Mouse (Mus musculus): Measurements from ENCODE around the gene Sytl3. TPM values are rescaled to one million over a fixed set of nuclear protein-coding genes. Genes with fewer than 3 reads are reported as not detected.

Gene Sytl3
- total and polyA plus RNA-seq, 3 experiments: 27.6 to 73.2 (median 59.3) TPM

DNA sequence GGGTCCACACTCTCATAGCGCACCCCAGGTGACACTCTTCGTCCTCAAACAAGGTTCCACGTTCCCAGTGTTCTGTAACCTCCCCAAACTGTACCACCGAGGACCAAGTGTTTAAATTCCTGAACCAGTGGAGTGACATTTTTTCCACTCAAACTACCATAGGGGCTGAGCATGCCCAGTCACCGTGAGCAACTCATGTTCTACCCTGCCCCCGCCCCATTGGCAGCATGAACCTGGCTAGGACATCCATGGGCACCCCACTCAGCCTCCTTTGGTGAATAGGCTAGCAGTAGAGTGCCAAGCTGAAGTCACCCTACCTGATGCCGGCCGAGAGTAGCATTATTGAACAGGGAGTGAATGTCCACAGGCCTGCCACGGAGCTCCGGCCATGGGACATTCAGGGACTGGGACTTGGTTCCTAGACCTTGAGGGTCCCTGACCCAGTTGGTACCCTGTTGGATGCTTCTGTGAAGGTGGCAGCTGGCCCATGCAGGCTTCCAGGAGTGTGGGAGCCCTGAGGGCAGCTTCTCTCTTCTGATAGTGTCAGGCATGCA, 74.5 kb downstream of the Sytl3 start:
- H3K9me3 ChIP-seq (replicated peaks; ENCODE audit: low read length): no peaks in the 10 kb centered on the region
- TF ChIP-seq EP300 (IDR thresholded peaks at IDR 0.05; ENCODE audit: low read length) (no peak), UBTF (IDR thresholded peaks at IDR 0.05; ENCODE audit: low read depth, low read length) (no peak), HCFC1 (IDR thresholded peaks at IDR 0.05; ENCODE audit: low read depth, low read length) (no peak)

DNA sequence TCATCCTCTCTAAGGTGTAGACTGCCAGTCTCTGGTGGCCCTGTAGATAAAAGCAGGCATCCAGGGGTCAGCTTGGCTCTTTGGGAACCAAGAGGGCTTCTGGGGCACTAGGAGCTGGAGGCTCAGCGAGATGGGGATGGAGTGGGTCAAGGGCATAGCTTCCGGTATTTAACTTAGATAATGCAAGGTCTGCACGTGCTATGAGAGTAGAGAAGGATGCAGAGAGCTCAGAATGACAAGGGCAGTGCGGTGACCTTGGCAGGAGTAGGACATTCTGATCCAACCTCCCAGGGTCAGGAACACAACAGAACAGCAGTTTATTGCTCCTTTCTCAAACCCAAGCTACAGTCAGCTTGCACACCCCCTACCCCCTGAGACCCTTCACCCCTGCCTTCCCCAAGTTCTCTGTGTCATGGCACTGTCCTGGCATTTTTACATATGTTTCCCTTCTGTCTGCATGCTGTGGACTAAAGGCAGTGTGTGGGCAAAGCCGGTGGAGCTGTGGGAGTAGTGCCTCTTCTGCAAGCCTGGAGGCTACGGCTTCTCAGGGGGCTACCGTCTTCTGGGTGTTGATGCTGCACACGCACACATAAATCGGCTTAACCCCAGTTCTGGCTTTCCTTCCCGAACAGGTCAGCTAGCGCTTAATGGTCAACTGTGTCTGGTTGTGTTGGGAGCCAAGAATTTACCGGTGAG, 76.0 kb downstream of the Sytl3 start:
- H3K4me3 ChIP-seq (replicated peaks in 1 of 3; ENCODE audit: low read depth in 2 of 3, low read length in 2 of 3, poor library complexity in 1 of 3): no peak overlapping the region
- dilution Hi-C loops (cut with MboI; ENCODE audit: extremely low pct_ligation_motif_present, extremely low pct_unique_long_range_greater_than_20kb, low sequenced_read_pairs) (no loop called here), in situ Hi-C loops (cut with MboI; ENCODE audit: low pct_ligation_motif_present, low pct_unique_long_range_greater_than_20kb, low sequenced_read_pairs) (no loop called here)
- H3K9me3 ChIP-seq (replicated peaks; ENCODE audit: low read length): no peaks in the 10 kb centered on the region
- no peak for DNase-seq (ENCODE audit: extremely low read depth)
- no peak overlapping the region for H3K27ac ChIP-seq (ENCODE audit: insufficient read depth, low read depth)
- H3K27me3 ChIP-seq (replicated peaks): no peaks in the 10 kb centered on the region
- H3K36me3 ChIP-seq (replicated peaks in 1 of 2; ENCODE audit: control insufficient read depth in 1 of 2, insufficient read depth in 1 of 2, low read length in 1 of 2): peaks cover 91 to 94% of the 10 kb centered on the region in 2 experiments
- H3K9ac ChIP-seq (ENCODE audit: insufficient read depth, low read depth): no peak overlapping the region
- H3K4me2 ChIP-seq (ENCODE audit: insufficient read depth, low read depth, poor library complexity, severe bottlenecking): no peak overlapping the region
- H3K79me2 ChIP-seq (replicated peaks; ENCODE audit: control insufficient read depth, extremely low read depth, insufficient read depth, poor library complexity, severe bottlenecking): no peaks in the 10 kb centered on the region
- TF ChIP-seq NELFE (IDR thresholded peaks at IDR 0.05; ENCODE audit: low read depth, low read length) (no peak), CTCF (conservative IDR thresholded peaks at IDR 0.05 in 1 of 2, IDR thresholded peaks at IDR 0.05 in 1 of 2; ENCODE audit: low read depth in 2 of 2, low read length in 2 of 2) (no peak), JUND (conservative IDR thresholded peaks at IDR 0.05; ENCODE audit: low read depth, low read length) (no peak), TCF12 (IDR thresholded peaks at IDR 0.05; ENCODE audit: low read depth, low read length) (no peak), MYC (IDR thresholded peaks at IDR 0.05; ENCODE audit: low read depth, low read length) (no peak), MXI1 (IDR thresholded peaks at IDR 0.05; ENCODE audit: low read depth, low read length) (no peak)
- no peaks in the 10 kb centered on the region for H3K4me1 ChIP-seq (ENCODE audit: control insufficient read depth in 1 of 2, insufficient read depth in 2 of 2)

More for the DNA sequence above, 74.5 kb downstream of the Sytl3 start:
- H3K27ac ChIP-seq (ENCODE audit: insufficient read depth, low read depth): no peak overlapping the region
- dilution Hi-C loops (cut with MboI; ENCODE audit: extremely low pct_ligation_motif_present, extremely low pct_unique_long_range_greater_than_20kb, low sequenced_read_pairs) (no loop called here), in situ Hi-C loops (cut with MboI; ENCODE audit: low pct_ligation_motif_present, low pct_unique_long_range_greater_than_20kb, low sequenced_read_pairs) (no loop called here)
- H3K4me2 ChIP-seq (ENCODE audit: insufficient read depth, low read depth, poor library complexity, severe bottlenecking): no peak overlapping the region
- H3K36me3 ChIP-seq (replicated peaks in 1 of 2; ENCODE audit: control insufficient read depth in 1 of 2, insufficient read depth in 1 of 2, low read length in 1 of 2): peaks cover 83 to 93% of the 10 kb centered on the region in 2 experiments
- H3K27me3 ChIP-seq (replicated peaks): no peaks in the 10 kb centered on the region
- H3K79me2 ChIP-seq (replicated peaks; ENCODE audit: control insufficient read depth, extremely low read depth, insufficient read depth, poor library complexity, severe bottlenecking): no peaks in the 10 kb centered on the region
- no peak for DNase-seq (ENCODE audit: extremely low read depth)
- H3K4me3 ChIP-seq (replicated peaks in 1 of 3; ENCODE audit: low read depth in 2 of 3, low read length in 2 of 3, poor library complexity in 1 of 3): no peak overlapping the region
- peaks cover 0 to 9% of the 10 kb centered on the region in 2 experiments; a peak in 2 of 4 replicates for H3K4me1 ChIP-seq (ENCODE audit: control insufficient read depth in 1 of 2, insufficient read depth in 2 of 2)
- no peak overlapping the region for H3K9ac ChIP-seq (ENCODE audit: insufficient read depth, low read depth)

GRCm38 (mm10) chr17:6736306-6737272, 77.7 kb downstream of the Sytl3 start:
- no peak for DNase-seq (ENCODE audit: extremely low read depth)
- Histone ChIP-seq H3K9me3 (replicated peaks; ENCODE audit: low read length) (no peaks in the 10 kb centered on the region), H3K4me2 (ENCODE audit: insufficient read depth, low read depth, poor library complexity, severe bottlenecking) (no peak overlapping the region), H3K27me3 (replicated peaks) (no peaks in the 10 kb centered on the region), H3K4me1 (ENCODE audit: control insufficient read depth in 1 of 2, insufficient read depth in 2 of 2) (no peaks in the 10 kb centered on the region), H3K4me3 (replicated peaks in 1 of 3; ENCODE audit: low read depth in 2 of 3, low read length in 2 of 3, poor library complexity in 1 of 3) (no peak overlapping the region), H3K79me2 (replicated peaks; ENCODE audit: control insufficient read depth, extremely low read depth, insufficient read depth, poor library complexity, severe bottlenecking) (no peaks in the 10 kb centered on the region), H3K27ac (ENCODE audit: insufficient read depth, low read depth) (no peak overlapping the region), H3K9ac (ENCODE audit: insufficient read depth, low read depth) (no peak overlapping the region), H3K36me3 (replicated peaks in 1 of 2; ENCODE audit: control insufficient read depth in 1 of 2, insufficient read depth in 1 of 2, low read length in 1 of 2) (peaks cover 95 to 98% of the 10 kb centered on the region in 2 experiments)
- in situ Hi-C loops (cut with MboI; ENCODE audit: low pct_ligation_motif_present, low pct_unique_long_range_greater_than_20kb, low sequenced_read_pairs): no loop called here
- dilution Hi-C loops (cut with MboI; ENCODE audit: extremely low pct_ligation_motif_present, extremely low pct_unique_long_range_greater_than_20kb, low sequenced_read_pairs): no loop called here
- TF ChIP-seq USF1 (IDR thresholded peaks at IDR 0.05; ENCODE audit: low read depth, low read length) (no peak), HCFC1 (IDR thresholded peaks at IDR 0.05; ENCODE audit: low read depth, low read length) (no peak), SIN3A (IDR thresholded peaks at IDR 0.05; ENCODE audit: low read length) (no peak), GABPA (IDR thresholded peaks at IDR 0.05; ENCODE audit: insufficient replicate concordance, low read depth, low read length) (no peak), CHD1 (IDR thresholded peaks at IDR 0.05; ENCODE audit: low read depth, low read length) (no peak), MAZ (IDR thresholded peaks at IDR 0.05; ENCODE audit: low read depth, low read length) (no peak), JUND (conservative IDR thresholded peaks at IDR 0.05; ENCODE audit: low read depth, low read length) (no peak), ZC3H11A (IDR thresholded peaks at IDR 0.05; ENCODE audit: low read depth, low read length) (no peak), BHLHE40 (IDR thresholded peaks at IDR 0.05; ENCODE audit: low read depth, low read length) (no peak), E2F4 (IDR thresholded peaks at IDR 0.05; ENCODE audit: insufficient replicate concordance, low read depth, low read length) (no peak), JUN (IDR thresholded peaks at IDR 0.05; ENCODE audit: insufficient read depth, low read depth, low read length) (no peak), MEF2A (IDR thresholded peaks at IDR 0.05; ENCODE audit: borderline replicate concordance, low read depth, low read length) (no peak), KAT2A (IDR thresholded peaks at IDR 0.05; ENCODE audit: insufficient replicate concordance, low read length) (no peak), TBP (conservative IDR thresholded peaks at IDR 0.05; ENCODE audit: low read depth, low read length) (no peak), EP300 (IDR thresholded peaks at IDR 0.05; ENCODE audit: low read length) (no peak), NELFE (IDR thresholded peaks at IDR 0.05; ENCODE audit: low read depth, low read length) (no peak)

Measured in CH12.LX (cell line).